Mouse (Mus musculus): ENCODE data around the gene Dlgap3.

DNA sequence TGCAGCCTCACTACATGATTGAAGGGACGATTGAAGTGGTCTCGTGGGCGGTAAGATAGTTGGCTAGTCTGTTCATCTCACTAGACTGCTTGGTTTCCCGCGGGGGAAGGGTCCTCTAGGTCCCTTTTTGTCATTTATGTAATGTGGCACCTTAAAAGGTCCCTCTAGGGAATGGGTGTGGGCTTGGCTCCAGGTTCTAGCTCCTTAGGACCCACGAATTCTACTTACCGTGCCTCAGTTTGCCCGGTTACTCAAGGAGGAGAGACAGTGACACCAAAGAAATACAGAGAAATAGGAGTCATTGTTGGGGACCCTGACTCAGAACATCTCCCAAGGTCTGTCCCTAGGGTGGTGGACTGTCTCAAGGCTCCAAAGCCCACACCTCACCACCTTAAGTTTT lies 1.3 kb upstream of the Dlgap3 start:
- TF ChIP-seq CTCF (IDR thresholded peaks at IDR 0.05; ENCODE audit: borderline replicate concordance, insufficient read depth, low read length) = no peak
- TF ChIP-seq POLR2A (IDR thresholded peaks at IDR 0.05; ENCODE audit: low read depth, low read length) = no peak

Measured in embryonic fibroblast, embryonic 13.5 days (primary cell).